In genomic region chr1:88228121-88228520, GRCm38 (mm10) we compare ENCODE assay signal across 14 mouse cellular contexts. TPM values are rescaled to one million over a fixed set of nuclear protein-coding genes. Genes with fewer than 3 reads are reported as not detected.
DNase-seq lines count a peak whose midpoint lies in the region; ATAC-seq and TF ChIP-seq lines count a peak whose summit lies in the region.
"Had no signal": no experiment of that assay in that cellular context is flagged by ENCODE, and none has a peak within 500 bp of the region (broad histone marks: within the 10 kb centered on the region; RNA-seq: fewer than 3 reads in every experiment).

No protein-coding gene starts in this region.

- WGBS in heart, adult 2 months = 66% methylated on average over 7 of the region's 7 CpGs
- WGBS in midbrain, embryonic 11.5 days = 69% methylated on average over 7 of the region's 7 CpGs
- 73% methylated on average over 7 of the region's 7 CpGs for WGBS in midbrain, embryonic 14.5 days

- no peaks in the 10 kb centered on the region for H3K79me2 ChIP-seq in heart, adult 2 months (replicated peaks; ENCODE audit: control insufficient read depth, insufficient read depth, low read length)

- peaks cover 79% of the 10 kb centered on the region for H3K9me3 ChIP-seq in midbrain, embryonic 11.5 days (ENCODE audit: control insufficient read depth, low read length)
- H3K9me3 ChIP-seq in midbrain, embryonic 14.5 days (ENCODE audit: control insufficient read depth, low read length) = peaks cover 79% of the 10 kb centered on the region

- DNase-seq in heart, adult 2 months = peak; percentile 18 to 28
- DNase-seq in heart, adult 8-10 months (ENCODE audit: low spot score) = no peak
- DNase-seq in midbrain, embryonic 11.5 days (ENCODE audit: low spot score, missing footprints) = no peak
- no peak for DNase-seq in midbrain, embryonic 14.5 days
- DNase-seq in gastrocnemius, postnatal 10 days = peak; percentile 14
- DNase-seq in lung, postnatal 4 days = peak; percentile 20 to 41
- DNase-seq: cerebellum, postnatal 10 days; right cerebral cortex, postnatal 14 days had no signal

- H3K27ac ChIP-seq in heart, adult 2 months = no peak overlapping the region
- H3K27ac ChIP-seq in midbrain, embryonic 11.5 days (ENCODE audit: low read depth, low read length) = no peak overlapping the region
- H3K27ac ChIP-seq in midbrain, embryonic 14.5 days (replicated peaks; ENCODE audit: low read depth, low read length) = no peak overlapping the region
- H3K27ac ChIP-seq: hindbrain, postnatal 0 days; kidney, postnatal 0 days had no signal

- H3K4me1 ChIP-seq in heart, adult 2 months (ENCODE audit: control insufficient read depth, insufficient read depth, low read length) = no peaks in the 10 kb centered on the region
- no peaks in the 10 kb centered on the region for H3K4me1 ChIP-seq in midbrain, embryonic 11.5 days (ENCODE audit: control insufficient read depth, insufficient read depth, low read length)
- H3K4me1 ChIP-seq in midbrain, embryonic 14.5 days (ENCODE audit: control insufficient read depth, insufficient read depth, low read length) = no peaks in the 10 kb centered on the region

- TF ChIP-seq EP300 in heart, adult 2 months (IDR thresholded peaks at IDR 0.05; ENCODE audit: insufficient read depth, low read depth, low read length) = no peak

- intact Hi-C loops in heart, adult 2 months (cut with DNase I) = no loop called here

- H3K4me2 ChIP-seq in midbrain, embryonic 11.5 days = no peak overlapping the region
- H3K4me2 ChIP-seq in midbrain, embryonic 14.5 days (ENCODE audit: low read length) = no peak overlapping the region

- no peak for TF ChIP-seq CTCF in heart, adult 2 months (IDR thresholded peaks at IDR 0.05)

- H3K9ac ChIP-seq in heart, adult 2 months (ENCODE audit: low read depth, low read length) = no peak overlapping the region
- H3K9ac ChIP-seq in midbrain, embryonic 11.5 days (ENCODE audit: low read length) = no peak overlapping the region
- no peak overlapping the region for H3K9ac ChIP-seq in midbrain, embryonic 14.5 days (replicated peaks; ENCODE audit: low read length)

- 0 out of 2 replicates have a peak, but pooled peaks have one; percentile 8 for ATAC-seq in midbrain, embryonic 11.5 days (ENCODE audit: low FRiP score)
- ATAC-seq in midbrain, embryonic 14.5 days (ENCODE audit: low FRiP score, low TSS enrichment) = no peak
- no peak for ATAC-seq in CD4-positive, CD25-positive, alpha-beta regulatory T cell, adult 4 months
- ATAC-seq: hindbrain, postnatal 0 days had no signal

- H3K4me3 ChIP-seq in heart, adult 2 months = no peak overlapping the region
- no peak overlapping the region for H3K4me3 ChIP-seq in midbrain, embryonic 11.5 days (ENCODE audit: low read depth, low read length)
- H3K4me3 ChIP-seq in midbrain, embryonic 14.5 days (replicated peaks; ENCODE audit: low read depth, low read length) = no peak overlapping the region

- H3K36me3 ChIP-seq in heart, adult 2 months (ENCODE audit: control insufficient read depth, insufficient read depth, low read length) = no peaks in the 10 kb centered on the region
- no peaks in the 10 kb centered on the region for H3K36me3 ChIP-seq in midbrain, embryonic 11.5 days (ENCODE audit: control insufficient read depth, insufficient read depth, low read length)
- no peaks in the 10 kb centered on the region for H3K36me3 ChIP-seq in midbrain, embryonic 14.5 days (ENCODE audit: control insufficient read depth, insufficient read depth, low read length)

- no peaks in the 10 kb centered on the region for H3K27me3 ChIP-seq in heart, adult 2 months (ENCODE audit: control insufficient read depth, insufficient read depth, low read length)
- no peaks in the 10 kb centered on the region for H3K27me3 ChIP-seq in midbrain, embryonic 11.5 days (ENCODE audit: control insufficient read depth, insufficient read depth, low read length)
- no peaks in the 10 kb centered on the region for H3K27me3 ChIP-seq in midbrain, embryonic 14.5 days (ENCODE audit: control insufficient read depth, insufficient read depth, low read length)

- TF ChIP-seq POLR2A in heart, adult 2 months (IDR thresholded peaks at IDR 0.05; ENCODE audit: insufficient read depth, low read depth, low read length) = no peak

RNA-seq across cellular contexts. Expression of gene Mroh2a, which starts 1.3 kb away (rescaled TPM):
- under 1 TPM in 1 of 2 experiments, not detected in 1; 0.13 TPM for total RNA-seq in heart, adult 2 months (2021)
- polyA plus RNA-seq in heart, adult 2 months (2012; rRNA removed) = 0.06 TPM in 2 replicates
- under 1 TPM in 1 of 4 experiments, not detected in 3; 0.35 TPM for total RNA-seq in heart, adult 8-10 months (2022)
- 1.6 and 1.7 TPM in 2 replicates for polyA plus RNA-seq in midbrain, embryonic 11.5 days (2014; fragmentation: Nextera tagmentation; extraction: Ambion mirVana)
- polyA plus RNA-seq in midbrain, embryonic 14.5 days (2014; fragmentation: Nextera tagmentation; extraction: Ambion mirVana) = 0.66 and 1.8 TPM in 2 replicates
- under 1 TPM in 1 of 2 experiments, not detected in 1; 0.34 TPM for total RNA-seq in gastrocnemius, postnatal 10 days (2021)
- polyA plus RNA-seq in CD4-positive, CD25-positive, alpha-beta regulatory T cell, adult 4 months (2017; shearing (Covaris generic)) = 1 to 10 TPM; 1.4 to 1.6 TPM

RNA-seq across cellular contexts. Expression of gene Ugt1a1, which starts 16.4 kb away (rescaled TPM):
- total RNA-seq in heart, adult 2 months (2021) = not detected
- 0.32 TPM in 1 of 2 replicates, not detected in the other for polyA plus RNA-seq in heart, adult 2 months (2012; rRNA removed)
- not detected for total RNA-seq in heart, adult 8-10 months (2022)
- polyA plus RNA-seq in midbrain, embryonic 11.5 days (2014; fragmentation: Nextera tagmentation; extraction: Ambion mirVana) = not detected in 2 replicates
- not detected in 2 replicates for polyA plus RNA-seq in midbrain, embryonic 14.5 days (2014; fragmentation: Nextera tagmentation; extraction: Ambion mirVana)
- total RNA-seq in gastrocnemius, postnatal 10 days (2021) = not detected
- not detected for polyA plus RNA-seq in CD4-positive, CD25-positive, alpha-beta regulatory T cell, adult 4 months (2017; shearing (Covaris generic))
- total RNA-seq: left cerebral cortex, postnatal 10 days had no signal
- polyA plus RNA-seq: lung, embryonic 16.5 days; neural tube, embryonic 11.5 days had no signal

RNA-seq across cellular contexts. Expression of gene Dnajb3, which starts 22.5 kb away (rescaled TPM):
- under 1 TPM in 1 of 2 experiments, not detected in 1; 0.23 TPM for total RNA-seq in heart, adult 2 months (2021)
- 0.53 and 0.66 TPM in 2 replicates for polyA plus RNA-seq in heart, adult 2 months (2012; rRNA removed)
- total RNA-seq in heart, adult 8-10 months (2022) = under 1 TPM; 0.26 to 0.60 (median 0.41) TPM
- 13.4 and 15.4 TPM in 2 replicates for polyA plus RNA-seq in midbrain, embryonic 11.5 days (2014; fragmentation: Nextera tagmentation; extraction: Ambion mirVana)
- polyA plus RNA-seq in midbrain, embryonic 14.5 days (2014; fragmentation: Nextera tagmentation; extraction: Ambion mirVana) = 12.9 and 14.2 TPM in 2 replicates
- 1 to 10 TPM in 1 of 2 experiments, under 1 TPM in 1; 0.75 to 1.1 TPM for total RNA-seq in gastrocnemius, postnatal 10 days (2021)
- under 1 TPM; 0.63 to 0.73 TPM for polyA plus RNA-seq in CD4-positive, CD25-positive, alpha-beta regulatory T cell, adult 4 months (2017; shearing (Covaris generic))

RNA-seq across cellular contexts. Expression of gene Ugt1a2, which starts 27.7 kb away (rescaled TPM):
- not detected for total RNA-seq in heart, adult 2 months (2021)
- polyA plus RNA-seq in heart, adult 2 months (2012; rRNA removed) = not detected in 2 replicates
- under 1 TPM in 1 of 4 experiments, not detected in 3; 0.12 TPM for total RNA-seq in heart, adult 8-10 months (2022)
- polyA plus RNA-seq in midbrain, embryonic 11.5 days (2014; fragmentation: Nextera tagmentation; extraction: Ambion mirVana) = not detected in 2 replicates
- polyA plus RNA-seq in midbrain, embryonic 14.5 days (2014; fragmentation: Nextera tagmentation; extraction: Ambion mirVana) = not detected in 2 replicates
- under 1 TPM in 1 of 2 experiments, not detected in 1; 0.18 TPM for total RNA-seq in gastrocnemius, postnatal 10 days (2021)
- polyA plus RNA-seq in CD4-positive, CD25-positive, alpha-beta regulatory T cell, adult 4 months (2017; shearing (Covaris generic)) = not detected
- total RNA-seq: hindbrain, postnatal 0 days had no signal
- polyA plus RNA-seq: hindbrain, postnatal 0 days; lung, embryonic 16.5 days; neural tube, embryonic 11.5 days had no signal

RNA-seq across cellular contexts. Expression of gene Hjurp, which starts 49.3 kb away (rescaled TPM):
- total RNA-seq in heart, adult 2 months (2021) = 10 to 100 TPM in 1 of 2 experiments, 1 to 10 TPM in 1; 8.7 to 11.5 TPM
- polyA plus RNA-seq in heart, adult 2 months (2012; rRNA removed) = 12.7 and 23.9 TPM in 2 replicates
- total RNA-seq in heart, adult 8-10 months (2022) = 10 to 100 TPM; 10.6 to 14.2 (median 11.0) TPM
- polyA plus RNA-seq in midbrain, embryonic 11.5 days (2014; fragmentation: Nextera tagmentation; extraction: Ambion mirVana) = 135 TPM in 2 replicates
- polyA plus RNA-seq in midbrain, embryonic 14.5 days (2014; fragmentation: Nextera tagmentation; extraction: Ambion mirVana) = 52.9 and 80.2 TPM in 2 replicates
- total RNA-seq in gastrocnemius, postnatal 10 days (2021) = 10 to 100 TPM; 29.0 to 47.9 TPM
- 10 to 100 TPM; 56.6 to 72.9 TPM for polyA plus RNA-seq in CD4-positive, CD25-positive, alpha-beta regulatory T cell, adult 4 months (2017; shearing (Covaris generic))

Comparison
In these comparisons a context has a peak if more than half of its experiments do, and no peak if none do; other contexts are left out.
1. DNase-seq: peak in heart, adult 2 months (2 of 2), gastrocnemius, postnatal 10 days (single experiment) and lung, postnatal 4 days (2 of 2); none in heart, adult 8-10 months (single experiment), midbrain, embryonic 11.5 days (single experiment) and midbrain, embryonic 14.5 days (single experiment).